Mouse (Mus musculus): ENCODE measurements around the gene Rela.
"Not testable (repeated sequence)": the region's sequence is repeated elsewhere in the genome, so short reads cannot be mapped to it uniquely, and the experiment has no call there.

The Rela gene

GRCm38 (mm10) chr19:5664669-5665257 is 27.5 kb downstream of the Rela start:
- no peak for DNase-seq (ENCODE audit: low spot score in 2 of 2)

DNA sequence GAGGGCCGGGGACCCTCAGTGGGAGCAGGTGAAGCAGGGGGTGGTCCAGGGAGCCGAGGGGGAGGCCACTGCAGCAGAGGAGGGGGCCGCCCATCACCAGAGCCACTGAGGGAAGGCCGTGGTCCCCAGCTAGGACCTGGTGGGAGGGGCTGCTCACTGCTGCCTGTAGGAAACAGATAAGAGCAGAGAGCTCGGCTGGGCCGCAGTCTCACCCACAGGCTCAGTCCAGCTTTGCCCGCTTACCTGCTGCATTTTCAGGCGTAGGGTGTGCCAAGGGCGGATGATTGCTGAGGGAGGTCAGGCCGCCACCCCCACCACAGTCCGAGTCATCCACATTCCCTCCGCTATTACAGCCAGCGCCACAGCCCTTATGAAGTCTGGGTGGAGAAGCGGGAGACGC is 28.2 kb downstream of the Rela start:
- no peak for DNase-seq (ENCODE audit: low spot score in 2 of 2)

GRCm38 (mm10) chr19:5666386-5666785 is 29.1 kb downstream of the Rela start:
- no peak for DNase-seq (ENCODE audit: low spot score in 2 of 2)

DNA sequence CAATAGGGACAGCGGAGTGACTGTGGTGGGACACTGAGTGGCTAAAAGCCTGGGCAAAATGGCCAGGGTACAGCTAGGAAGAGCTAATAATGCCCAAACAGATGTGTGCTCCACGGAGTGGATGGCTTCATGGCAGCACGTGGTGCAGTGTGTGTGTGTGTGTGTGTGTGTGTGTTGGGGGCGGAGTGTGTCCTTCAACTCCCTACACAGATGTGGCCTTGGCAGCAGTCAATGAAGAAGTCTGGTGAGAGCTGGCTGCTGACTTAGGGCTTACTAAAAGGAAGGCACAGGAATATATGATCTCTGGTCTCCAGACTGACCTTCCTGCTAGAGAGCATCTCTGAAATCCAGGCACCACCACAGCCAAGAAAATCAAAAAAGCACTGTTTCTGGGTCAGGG is 31.1 kb downstream of the Rela start:
- DNase-seq (ENCODE audit: low spot score in 2 of 2), result no peak

- no peak for DNase-seq (ENCODE audit: low spot score in 2 of 2)
Measured at GRCm38 (mm10) chr19:5680432-5680831, 43.1 kb downstream of the Rela start.

GRCm38 (mm10) chr19:5684236-5684635 is 47.0 kb downstream of the Rela start:
- no peak for DNase-seq (ENCODE audit: low spot score in 2 of 2)

- no peak for DNase-seq (ENCODE audit: low spot score in 2 of 2)
Measured at GRCm38 (mm10) chr19:5684985-5685384, 47.7 kb downstream of the Rela start.

- no peak for DNase-seq (ENCODE audit: low spot score in 2 of 2)
Measured at GRCm38 (mm10) chr19:5685431-5685830, 48.1 kb downstream of the Rela start.

DNA sequence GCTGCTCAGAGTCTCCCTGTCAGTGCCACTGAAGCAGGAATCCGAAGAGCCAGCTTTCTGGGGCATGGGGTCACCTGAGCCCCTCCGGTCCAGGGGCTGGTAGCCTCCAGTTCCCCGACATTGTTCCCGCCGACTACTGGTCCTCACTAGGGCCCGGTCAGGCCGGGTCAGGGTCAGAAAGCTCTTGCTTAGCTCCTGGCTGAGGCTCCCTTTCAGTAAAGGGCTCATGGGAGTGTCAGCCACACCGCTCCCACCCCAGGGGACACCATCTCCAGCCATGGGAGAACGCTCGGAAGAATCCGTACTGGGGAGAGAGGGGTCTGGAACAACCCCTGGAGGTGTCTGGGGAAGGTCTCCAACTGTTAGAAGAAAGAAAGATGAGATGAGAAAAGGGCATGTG is 48.6 kb downstream of the Rela start:
- no peak for DNase-seq (ENCODE audit: low spot score in 2 of 2)

GRCm38 (mm10) chr19:5686437-5686836 is 49.2 kb downstream of the Rela start:
- no peak for DNase-seq (ENCODE audit: low spot score in 2 of 2)

DNA sequence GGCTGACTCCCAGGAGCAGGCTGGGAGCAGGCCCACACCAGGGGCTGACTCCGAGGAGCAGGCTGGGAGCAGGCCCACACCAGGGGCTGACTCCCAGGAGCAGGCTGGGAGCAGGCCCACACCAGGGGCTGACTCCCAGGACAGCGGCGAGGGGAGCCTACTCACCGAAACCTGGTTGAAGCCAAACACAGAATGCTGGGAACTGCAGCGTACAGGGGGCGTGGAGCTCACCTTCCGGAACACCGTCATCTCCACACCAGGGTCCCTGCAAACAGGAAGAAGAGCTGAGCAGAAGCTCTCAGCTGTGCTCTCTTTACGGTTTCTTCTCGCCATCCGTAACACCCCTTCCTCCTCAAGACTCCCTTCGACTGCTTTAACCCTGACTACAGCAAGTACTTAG is 49.7 kb downstream of the Rela start:
- not testable (repeated sequence) for DNase-seq (ENCODE audit: low spot score in 2 of 2)

GRCm38 (mm10) chr19:5687738-5688137 is 50.5 kb downstream of the Rela start:
- DNase-seq (ENCODE audit: low spot score in 2 of 2), result no peak

DNA sequence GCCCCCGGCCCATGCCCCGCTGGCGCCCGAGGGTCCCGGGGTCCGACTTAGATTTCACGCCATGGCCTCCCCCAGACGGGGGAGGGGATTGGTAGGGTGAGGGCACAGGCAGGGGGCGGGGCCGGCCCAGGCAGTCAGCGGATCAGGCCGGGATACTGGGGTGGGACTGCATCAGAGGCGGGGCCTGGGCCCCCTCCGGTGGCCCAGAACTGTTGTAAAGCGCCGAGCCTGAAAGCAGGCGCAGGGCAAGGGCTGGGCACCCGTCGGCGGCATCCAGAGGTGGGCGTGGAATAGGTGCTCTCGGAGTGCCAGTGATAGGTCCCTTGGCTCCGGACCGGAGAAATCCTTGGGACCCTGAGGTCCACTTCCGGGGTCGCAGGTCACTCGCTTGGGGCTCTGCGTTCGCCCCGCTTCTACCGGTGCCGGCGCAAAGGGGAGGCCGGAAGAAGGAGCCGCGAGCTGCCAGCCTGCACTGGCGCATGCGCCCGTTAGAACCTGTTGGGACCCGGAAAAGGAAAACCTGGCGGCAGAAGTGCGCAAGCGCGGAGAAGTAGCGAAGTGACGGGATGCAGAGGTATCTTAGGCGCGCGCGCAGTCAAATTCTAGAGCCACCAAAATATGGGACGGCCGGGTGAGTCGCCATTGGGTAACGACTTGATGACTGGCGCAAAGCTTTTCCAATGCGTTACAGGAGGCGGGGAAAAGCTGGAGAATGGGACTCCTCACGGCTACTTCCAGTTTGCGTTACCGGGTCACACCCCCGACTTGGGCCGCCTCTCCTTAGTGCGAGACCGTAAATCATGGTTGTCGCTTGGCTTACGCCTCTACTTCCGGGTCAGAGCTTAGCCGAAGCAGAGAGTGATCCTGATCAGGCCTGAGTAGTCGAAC is 51.2 kb downstream of the Rela start, which contains the start of the genes Map3k11 and Pcnx3:
Gene Map3k11, plus strand, starts transcription at position 543 of the 888 bp plus-strand sequence.
Gene Pcnx3, minus strand, starts transcription at position 709 of the 888 bp plus-strand sequence.
- DNase-seq (ENCODE audit: low spot score in 2 of 2), result peak; percentile 97 to 98

DNA sequence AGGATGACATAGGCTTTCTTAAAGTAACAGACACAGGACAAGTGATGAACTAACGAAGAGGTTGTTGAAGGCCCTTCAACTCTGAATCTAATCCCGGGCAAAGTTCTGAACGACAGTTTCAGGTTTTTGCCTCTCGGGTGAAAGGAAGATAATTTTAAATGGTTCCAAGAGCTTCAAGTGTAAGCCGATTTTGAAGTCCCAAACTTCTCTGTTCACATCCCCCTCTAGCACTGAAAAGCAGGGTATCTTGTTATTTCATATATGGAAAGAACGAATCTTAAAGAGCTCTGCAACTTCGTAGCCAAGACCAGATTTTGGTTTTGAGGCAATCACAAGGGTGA is 51.8 kb downstream of the Rela start:
- DNase-seq (ENCODE audit: low spot score in 2 of 2), result no peak

DNA sequence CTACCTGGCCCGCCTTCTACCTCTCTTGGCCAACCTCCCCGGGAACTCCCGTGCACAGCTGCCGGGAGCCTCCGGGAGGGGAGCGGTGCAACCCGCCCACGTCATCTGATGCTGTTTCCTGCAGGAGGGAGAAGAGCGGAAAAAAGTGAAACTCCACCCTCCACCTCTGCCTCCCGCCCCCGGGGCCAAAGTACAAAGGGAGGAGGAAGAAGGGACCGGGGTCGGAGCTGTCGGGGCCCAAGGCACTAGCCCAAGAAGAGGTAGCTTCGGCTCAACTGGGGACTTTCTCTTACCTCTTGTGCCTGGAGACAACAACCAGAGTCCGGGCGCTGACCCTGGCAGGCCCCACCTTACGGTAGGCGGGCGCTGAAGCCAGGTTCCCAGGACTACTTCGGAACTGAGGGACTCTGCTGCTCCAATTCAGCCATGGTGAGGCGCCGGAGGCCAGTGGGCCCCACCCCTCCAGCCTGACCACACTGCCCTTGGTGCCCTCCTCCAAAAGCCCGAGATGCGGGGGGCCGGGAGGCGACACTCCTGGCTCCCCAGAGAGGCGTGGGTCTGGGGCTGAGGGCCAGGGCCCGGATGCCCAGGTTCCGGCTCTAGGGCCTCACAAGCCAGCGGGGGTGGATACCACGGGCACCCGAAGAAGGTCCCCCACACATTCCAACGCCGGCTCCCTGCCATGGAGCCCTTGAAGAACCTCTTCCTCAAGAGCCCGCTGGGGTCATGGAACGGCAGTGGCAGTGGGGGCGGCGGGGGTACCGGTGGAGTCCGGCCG is 52.5 kb downstream of the Rela start:
- DNase-seq (ENCODE audit: low spot score in 2 of 2), result peak in 1 of 2 experiments; percentile 77

- DNase-seq (ENCODE audit: low spot score in 2 of 2), result peak in 1 of 2 experiments; percentile 40
Measured at GRCm38 (mm10) chr19:5690343-5690735, 53.1 kb downstream of the Rela start.

GRCm38 (mm10) chr19:5691601-5692000 is 54.3 kb downstream of the Rela start:
- DNase-seq (ENCODE audit: low spot score in 2 of 2), result no peak

DNA sequence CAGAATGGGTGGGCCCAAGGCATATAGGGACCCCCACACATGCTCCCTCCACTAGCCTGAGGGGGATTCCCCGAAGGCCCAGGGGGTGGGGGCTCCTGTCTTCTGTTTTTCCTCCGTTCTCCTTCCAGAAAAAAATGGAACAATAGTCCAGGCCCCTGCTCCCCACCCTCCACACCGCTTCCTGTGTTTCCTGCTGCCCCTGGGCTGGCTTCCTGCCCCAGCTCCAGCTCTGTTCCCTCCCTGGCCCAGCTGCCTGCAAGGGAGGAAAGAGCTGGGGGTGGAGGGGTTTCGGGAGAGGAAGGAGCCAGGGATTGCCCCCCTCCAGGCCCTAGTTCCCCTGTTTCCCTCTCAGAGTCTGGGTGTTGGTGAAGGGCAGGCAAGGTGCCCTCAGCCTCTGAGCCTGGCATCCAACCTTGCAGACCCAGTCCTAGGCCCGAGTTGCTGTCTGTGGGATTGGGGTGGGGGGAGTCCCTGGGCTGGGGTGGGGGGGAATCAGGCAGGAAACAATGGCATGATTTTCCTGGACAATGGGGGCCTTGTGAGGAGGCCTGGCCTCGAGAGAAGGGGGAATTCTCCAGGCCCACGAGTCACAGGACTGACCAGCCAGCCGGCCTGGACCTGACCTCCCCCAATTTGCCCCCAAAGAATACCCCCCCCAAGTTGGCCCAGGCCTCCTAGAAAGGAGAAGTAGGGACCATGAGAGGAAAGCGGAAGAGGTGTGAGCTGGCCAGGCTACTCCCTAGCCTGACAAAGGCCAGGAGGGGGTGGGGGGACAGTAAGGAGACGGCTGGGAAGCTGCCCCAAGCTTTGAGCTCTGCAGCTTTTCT is 55.0 kb downstream of the Rela start:
- no peak for DNase-seq (ENCODE audit: low spot score in 2 of 2)

GRCm38 (mm10) chr19:5692913-5693396 is 55.7 kb downstream of the Rela start:
- peak in 1 of 2 experiments; percentile 27 for DNase-seq (ENCODE audit: low spot score in 2 of 2)

DNA sequence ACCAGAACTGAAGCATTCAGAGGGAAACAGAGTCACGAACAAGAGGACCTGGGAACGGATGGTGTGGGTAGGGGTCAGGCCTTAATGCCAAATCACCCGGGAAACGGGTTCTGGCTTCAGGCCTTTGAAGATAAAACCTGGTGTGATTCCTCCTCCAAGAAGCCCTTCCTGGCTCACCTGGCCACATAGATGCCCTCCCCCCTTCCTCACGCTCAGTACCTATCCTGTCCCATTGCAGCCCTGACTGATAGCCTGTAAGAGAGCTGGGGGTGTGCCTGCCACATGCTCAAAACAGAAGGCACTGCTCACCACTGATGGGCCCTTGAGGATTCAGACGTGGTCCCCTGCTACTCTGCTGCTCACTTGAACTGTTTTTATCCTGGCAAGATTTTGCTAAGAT is 56.5 kb downstream of the Rela start:
- DNase-seq (ENCODE audit: low spot score in 2 of 2), result no peak

GRCm38 (mm10) chr19:5695849-5696462 is 58.7 kb downstream of the Rela start:
- no peak for DNase-seq (ENCODE audit: low spot score in 2 of 2)
